Mouse (Mus musculus): Measurements from ENCODE around the gene Ccdc82. TPM values are rescaled to one million over a fixed set of nuclear protein-coding genes. Genes with fewer than 3 reads are reported as not detected.

The Ccdc82 gene
- total RNA-seq, 4 experiments from 2014 or later, result 3.2 to 4.8 (median 4.5) TPM

- no peak for DNase-seq (ENCODE audit: low spot score in 2 of 2)
Measured at GRCm38 (mm10) chr9:13299190-13299589, 52.4 kb downstream of the Ccdc82 start.

DNA sequence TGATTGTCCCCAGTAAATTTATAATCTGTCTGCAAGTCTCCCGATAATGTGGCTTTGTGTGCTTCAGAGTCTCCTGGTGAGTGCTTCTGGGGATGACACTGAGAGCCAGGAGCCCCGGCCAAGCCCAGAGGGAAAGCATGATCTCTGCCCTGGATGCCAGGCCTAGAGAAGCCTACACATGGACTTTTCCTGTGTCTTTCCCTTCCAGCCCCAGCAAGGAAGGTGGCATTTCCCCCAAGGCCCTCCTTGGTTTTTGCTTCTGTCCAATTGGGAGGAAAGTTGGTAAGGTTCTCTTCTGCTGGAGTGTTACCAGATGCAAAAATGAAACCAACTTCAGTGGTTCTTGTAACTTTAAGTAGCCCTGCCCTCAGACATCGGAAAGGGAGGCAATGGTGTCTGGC lies 53.3 kb downstream of the Ccdc82 start:
- DNase-seq (ENCODE audit: low spot score in 2 of 2), result no peak

DNA sequence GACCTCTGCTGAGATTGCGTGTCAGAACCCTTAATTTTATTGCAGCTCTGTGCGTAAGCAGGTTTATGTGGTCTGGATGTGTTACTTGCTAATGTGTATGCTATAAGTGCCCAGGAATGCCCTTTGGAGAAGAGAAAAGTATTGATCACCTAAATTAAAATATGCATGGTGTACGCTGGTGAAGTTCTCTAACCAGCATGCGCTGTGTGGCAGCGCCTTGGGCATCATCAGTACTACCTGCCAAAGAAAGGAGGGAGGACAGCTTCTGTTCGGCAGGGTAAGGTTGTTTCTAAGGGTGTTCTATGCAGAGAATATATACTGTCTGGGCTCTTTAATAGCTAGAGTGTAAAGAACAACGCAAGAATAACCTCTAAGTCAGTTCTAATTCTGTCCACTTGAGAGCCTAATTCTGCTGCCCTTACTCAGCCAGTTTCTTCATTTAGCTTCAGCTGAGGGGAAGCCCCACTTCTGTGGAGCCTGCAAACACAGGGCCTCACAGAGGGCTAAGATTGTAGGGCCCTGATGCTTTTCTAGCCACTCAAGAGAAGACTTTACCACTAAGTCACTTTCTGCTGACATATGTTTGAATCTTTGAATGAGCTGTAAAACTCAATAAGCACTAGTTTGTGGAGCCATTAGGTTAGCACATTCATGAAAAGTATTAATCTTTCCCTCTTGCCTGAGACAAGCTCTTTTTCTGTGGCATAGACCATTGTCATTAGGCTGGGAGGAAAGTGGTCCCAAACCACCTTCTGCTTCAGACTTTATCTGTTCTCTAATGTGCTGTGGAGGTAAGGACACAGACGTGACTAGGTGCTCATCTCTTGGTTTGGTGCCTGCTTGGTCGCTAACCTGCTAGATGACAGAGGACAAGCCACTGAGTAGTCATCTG lies 54.4 kb downstream of the Ccdc82 start:
- DNase-seq (ENCODE audit: low spot score in 2 of 2), result no peak

DNA sequence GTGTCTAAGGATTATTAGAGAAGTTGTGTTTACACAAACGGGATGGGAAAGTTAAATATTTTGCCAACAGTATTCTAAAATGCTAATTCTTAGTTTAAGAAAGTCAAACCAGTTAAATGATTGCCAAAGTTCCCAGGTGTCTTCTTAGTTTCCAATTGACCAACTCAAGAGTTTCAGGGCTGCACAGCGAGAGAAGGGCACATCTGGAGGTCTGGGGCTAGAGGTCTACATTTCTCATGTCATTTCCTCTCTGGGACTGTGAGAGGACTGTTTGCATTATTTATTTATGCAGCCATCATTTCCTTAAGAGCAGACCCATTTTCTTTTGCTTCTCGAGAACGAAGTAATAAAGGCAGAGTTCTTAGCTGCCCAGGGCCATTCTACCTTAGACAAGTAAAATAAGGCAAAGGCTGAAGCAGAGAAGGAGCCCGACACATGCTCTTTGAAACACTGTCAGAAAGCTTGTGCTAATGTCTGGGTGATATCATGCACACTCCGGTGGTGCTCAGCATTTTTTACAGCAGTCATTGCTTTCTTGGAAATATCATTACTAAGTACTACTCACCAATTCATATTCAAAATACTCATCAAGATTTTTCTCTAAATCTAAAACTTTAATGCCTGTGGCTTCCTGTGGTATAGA lies 55.5 kb downstream of the Ccdc82 start:
- no peak for DNase-seq (ENCODE audit: low spot score in 2 of 2)

DNA sequence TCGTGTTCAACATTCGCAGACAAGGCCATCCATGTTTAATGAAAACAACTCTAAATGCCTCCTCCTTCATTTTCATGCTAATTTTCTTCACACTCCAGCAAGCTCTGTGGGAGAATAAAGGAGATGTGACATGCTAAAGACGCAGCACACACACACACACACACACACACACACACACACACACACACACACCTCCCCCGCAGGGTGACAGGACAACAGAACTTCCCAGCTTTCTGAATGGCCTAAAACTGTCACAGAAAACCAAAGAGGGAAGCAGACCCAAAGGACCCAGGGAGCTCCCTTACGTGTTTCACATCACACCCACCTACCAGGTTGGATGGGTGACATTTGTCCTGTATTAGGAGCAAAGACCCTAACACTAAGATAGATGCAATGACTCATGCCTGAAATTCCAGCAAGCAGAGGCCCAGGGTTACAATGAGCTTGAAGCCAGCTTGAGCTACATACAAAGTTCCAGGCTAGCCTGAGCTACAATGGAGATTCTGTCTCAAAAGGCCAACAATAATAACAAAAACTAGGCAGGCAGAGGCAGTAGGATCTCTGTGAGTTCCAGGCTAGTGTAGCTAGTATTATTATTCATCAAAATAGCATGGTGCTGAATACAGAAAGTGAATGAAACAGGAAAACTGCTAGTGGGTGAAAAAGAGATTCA lies 56.5 kb downstream of the Ccdc82 start:
- no peak for DNase-seq (ENCODE audit: low spot score in 2 of 2)

- peak in 1 of 2 experiments; percentile 21 for DNase-seq (ENCODE audit: low spot score in 2 of 2)
Measured at GRCm38 (mm10) chr9:13303976-13304375, 57.2 kb downstream of the Ccdc82 start.

DNA sequence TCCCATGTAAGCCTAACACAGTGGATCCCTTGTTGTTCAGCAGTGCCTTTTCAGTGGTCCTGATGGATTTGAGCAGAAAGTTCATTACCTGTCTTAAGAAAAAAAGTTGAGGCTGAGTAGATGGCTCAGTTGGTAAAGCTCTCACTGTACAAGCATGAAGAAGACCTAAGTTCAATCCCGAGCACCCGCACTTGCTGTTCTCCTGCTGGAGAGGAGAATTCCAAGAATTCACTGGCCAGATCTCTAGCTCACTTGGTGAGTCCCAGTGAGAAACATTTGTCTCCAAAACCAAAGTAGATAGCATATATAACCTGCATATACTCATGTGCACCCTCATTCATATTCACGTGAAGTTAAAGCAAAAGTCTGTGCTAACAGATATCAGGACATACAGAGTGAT lies 59.7 kb downstream of the Ccdc82 start:
- DNase-seq (ENCODE audit: low spot score in 2 of 2), result no peak

DNA sequence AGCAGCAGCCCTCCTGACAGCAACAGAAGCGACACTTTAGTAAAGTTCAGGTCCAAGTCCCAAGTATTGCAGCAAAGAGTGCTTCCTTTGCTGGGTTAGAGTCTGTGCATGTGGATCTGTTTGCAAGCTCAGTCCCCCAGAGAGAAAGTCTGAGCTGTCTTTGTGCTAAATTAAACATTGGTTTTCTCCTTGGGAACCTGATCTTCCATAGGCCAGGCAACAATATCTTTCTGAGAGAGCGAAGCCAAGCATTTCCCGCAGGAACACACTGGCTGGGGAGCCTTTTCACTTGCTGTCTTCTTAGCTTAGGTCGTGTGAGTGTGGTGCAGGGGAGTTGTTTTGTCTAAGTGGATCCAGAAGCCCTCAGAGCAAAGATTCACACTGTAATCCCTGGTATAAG lies 60.5 kb downstream of the Ccdc82 start:
- no peak for DNase-seq (ENCODE audit: low spot score in 2 of 2)

DNA sequence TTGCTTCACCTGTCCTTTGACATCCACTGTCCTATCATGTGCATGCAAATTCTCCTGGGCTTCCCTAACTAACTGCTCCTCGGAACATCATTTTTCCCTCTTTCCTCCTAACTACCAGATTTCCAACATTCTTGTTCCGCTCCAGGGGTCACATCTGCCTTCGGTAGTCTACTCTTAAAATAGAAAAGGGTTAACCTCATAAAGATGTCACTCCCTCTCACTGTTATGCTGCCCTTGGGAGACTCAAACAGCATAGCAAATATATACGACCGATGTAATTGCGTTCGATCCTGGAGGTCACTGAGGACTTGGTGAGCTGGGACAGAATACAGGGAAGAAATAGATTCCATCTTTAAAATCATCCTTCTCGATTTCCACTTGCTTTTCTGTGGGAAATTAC lies 62.0 kb downstream of the Ccdc82 start:
- no peak for DNase-seq (ENCODE audit: low spot score in 2 of 2)

DNA sequence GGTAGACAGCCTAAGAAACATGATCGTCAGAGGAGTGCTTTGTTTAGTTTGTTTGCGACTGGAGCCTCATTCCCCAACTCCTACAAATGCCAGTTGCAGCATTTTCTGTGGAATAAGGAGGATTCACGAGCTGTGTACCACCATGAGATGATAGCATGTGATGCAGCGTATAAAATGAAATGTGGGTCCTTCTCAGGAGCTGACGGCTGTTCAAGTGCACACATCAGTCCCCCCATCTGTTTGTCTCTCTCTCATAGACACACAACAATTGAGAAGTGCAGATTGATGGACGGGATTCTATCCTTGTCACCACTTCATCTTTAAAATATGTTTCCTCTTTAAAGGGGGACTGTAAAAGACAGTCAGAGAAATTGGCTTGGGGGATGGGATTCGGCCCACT lies 63.1 kb downstream of the Ccdc82 start:
- no peak for DNase-seq (ENCODE audit: low spot score in 2 of 2)

- DNase-seq (ENCODE audit: low spot score in 2 of 2), result no peak
Measured at GRCm38 (mm10) chr9:13310236-13310635, 63.5 kb downstream of the Ccdc82 start.

- no peak for DNase-seq (ENCODE audit: low spot score in 2 of 2)
Measured at GRCm38 (mm10) chr9:13311094-13311493, 64.3 kb downstream of the Ccdc82 start.

- DNase-seq (ENCODE audit: low spot score in 2 of 2), result no peak
Measured at GRCm38 (mm10) chr9:13313923-13314322, 67.2 kb downstream of the Ccdc82 start.

GRCm38 (mm10) chr9:13314577-13315004 lies 67.8 kb downstream of the Ccdc82 start:
- no peak for DNase-seq (ENCODE audit: low spot score in 2 of 2)

- DNase-seq (ENCODE audit: low spot score in 2 of 2), result no peak
Measured at GRCm38 (mm10) chr9:13315393-13315792, 68.6 kb downstream of the Ccdc82 start.

GRCm38 (mm10) chr9:13319566-13319965 lies 72.8 kb downstream of the Ccdc82 start:
- DNase-seq (ENCODE audit: low spot score in 2 of 2), result no peak

GRCm38 (mm10) chr9:13320800-13321364 lies 74.1 kb downstream of the Ccdc82 start:
- no peak for DNase-seq (ENCODE audit: low spot score in 2 of 2)

DNA sequence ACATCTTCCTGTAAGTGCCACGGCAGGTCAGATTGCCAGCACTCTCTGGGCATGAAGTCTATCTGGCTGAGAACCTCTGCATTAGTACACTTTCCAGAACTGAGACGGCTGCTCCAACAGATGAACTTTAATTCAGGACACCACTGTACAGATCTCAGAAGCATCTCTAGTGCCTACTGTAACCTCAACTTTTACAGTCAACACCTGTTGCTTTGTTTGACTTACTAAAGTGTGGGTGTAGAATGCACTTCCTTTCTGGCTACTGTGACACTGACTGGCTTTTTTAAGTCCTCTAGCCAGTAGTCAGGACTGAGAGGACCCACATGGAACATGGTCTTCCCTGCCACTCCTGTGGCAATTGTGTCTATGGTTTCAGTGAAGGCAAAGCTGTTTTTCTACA lies 76.3 kb downstream of the Ccdc82 start:
- no peak for DNase-seq (ENCODE audit: low spot score in 2 of 2)

GRCm38 (mm10) chr9:13323612-13324011 lies 76.9 kb downstream of the Ccdc82 start:
- DNase-seq (ENCODE audit: low spot score in 2 of 2), result no peak
